Mouse (Mus musculus) gastrocnemius, postnatal 14 days (tissue): ENCODE data around the gene Scnn1b. TPM values are rescaled to one million over a fixed set of nuclear protein-coding genes. Genes with fewer than 3 reads are reported as not detected.

ENCODE experiments used
- DNase-seq: peaks from one replicate; pipeline ENCODE4 v3.0.0; 2021; ENCODE audit warnings: mixed read lengths
- intact Hi-C: fragments of 180-260 bp; cut with DNase I; formaldehyde crosslinking; loops from one replicate; pipeline ENCODE4 v1.15.1; 2025; ENCODE audit warnings: low total_unique reads
- long read RNA-seq, 2 experiments: library from polyadenylated mRNA; stranded (forward); transcript quantifications; one replicate each; pipeline ENCODE4 v2.0.0; 2021
- total RNA-seq, 2 experiments: library from RNA; stranded (reverse); gene quantifications; 2 replicates each; pipeline ENCODE4 v1.2.3; 2021

Scnn1b gene
- total RNA-seq, result under 1 TPM; 0.29 to 0.59 TPM
- long read RNA-seq, experiment 1, partial matches to known transcripts, result 1 of 1 reads
- long read RNA-seq, experiment 1, other reads (novel, unspliced or antisense), result 0 of 1 reads
- long read RNA-seq, experiment 2, result 0 reads

- DNase-seq, result no peak
- intact Hi-C loops, result no loop called here
Observed at GRCm38 (mm10) chr7:121864858-121865585, at the start of gene Scnn1b. Gene Scnn1b (plus strand): TSS chr7:121865038.

- no peak for DNase-seq
- intact Hi-C loops, result no loop called here
Observed at GRCm38 (mm10) chr7:121821632-121822031, 43.2 kb upstream of the Scnn1b start.

- DNase-seq, result no peak
- intact Hi-C loops, result no loop called here
Observed at GRCm38 (mm10) chr7:121828481-121828880, 36.4 kb upstream of the Scnn1b start.

GRCm38 (mm10) chr7:121835392-121835791 lies 29.4 kb upstream of the Scnn1b start:
- no peak for DNase-seq

GRCm38 (mm10) chr7:121836827-121837226 lies 28.0 kb upstream of the Scnn1b start:
- no peak for DNase-seq
- intact Hi-C loops, result no loop called here

More at GRCm38 (mm10) chr7:121835392-121835791, 29.4 kb upstream of the Scnn1b start:
- intact Hi-C loops, result no loop called here

- intact Hi-C loops, result no loop called here
- no peak for DNase-seq
Observed at GRCm38 (mm10) chr7:121840810-121841209, 24.0 kb upstream of the Scnn1b start.

- no peak for DNase-seq
- intact Hi-C loops, result no loop called here
Observed at GRCm38 (mm10) chr7:121842234-121842633, 22.6 kb upstream of the Scnn1b start.

GRCm38 (mm10) chr7:121845964-121846363 lies 18.9 kb upstream of the Scnn1b start:
- intact Hi-C loops, result no loop called here
- no peak for DNase-seq

GRCm38 (mm10) chr7:121848537-121849168 lies 16.2 kb upstream of the Scnn1b start:
- no peak for DNase-seq
- intact Hi-C loops, result no loop called here

GRCm38 (mm10) chr7:121857177-121857884 lies 7.5 kb upstream of the Scnn1b start:
- no peak for DNase-seq
- intact Hi-C loops, result no loop called here

- DNase-seq, result no peak
- intact Hi-C loops, result no loop called here
Observed at GRCm38 (mm10) chr7:121858939-121859338, 5.9 kb upstream of the Scnn1b start.

GRCm38 (mm10) chr7:121871631-121872030 lies 6.8 kb downstream of the Scnn1b start:
- intact Hi-C loops, result no loop called here
- DNase-seq, result no peak

- DNase-seq, result no peak
- intact Hi-C loops, result no loop called here
Observed at GRCm38 (mm10) chr7:121873998-121874397, 9.2 kb downstream of the Scnn1b start.

GRCm38 (mm10) chr7:121874784-121875183 lies 9.9 kb downstream of the Scnn1b start:
- intact Hi-C loops, result no loop called here
- DNase-seq, result no peak

GRCm38 (mm10) chr7:121880246-121880645 lies 15.4 kb downstream of the Scnn1b start:
- intact Hi-C loops, result no loop called here
- no peak for DNase-seq

GRCm38 (mm10) chr7:121890636-121891360 lies 26.0 kb downstream of the Scnn1b start:
- intact Hi-C loops, result loop anchor here (10.0 kb wide), 1 partner anchor 74 kb away; no protein-coding TSS in a partner anchor

GRCm38 (mm10) chr7:121896689-121897088 lies 31.9 kb downstream of the Scnn1b start:
- intact Hi-C loops, result loop anchor here (10.0 kb wide), 1 partner anchor 68 kb away; no protein-coding TSS in a partner anchor
- no peak for DNase-seq

More at GRCm38 (mm10) chr7:121890636-121891360, 26.0 kb downstream of the Scnn1b start:
- no peak for DNase-seq

GRCm38 (mm10) chr7:121899311-121899710 lies 34.5 kb downstream of the Scnn1b start:
- intact Hi-C loops, result loop anchor here (10.0 kb wide), 1 partner anchor 65 kb away; no protein-coding TSS in a partner anchor
- DNase-seq, result no peak

- intact Hi-C loops, result loop anchor here (10.0 kb wide), 1 partner anchor 65 kb away; no protein-coding TSS in a partner anchor
- DNase-seq, result no peak
Observed at GRCm38 (mm10) chr7:121899940-121900339, 35.1 kb downstream of the Scnn1b start.
